Mouse (Mus musculus): ENCODE data around the gene Kcnn1.

DNA sequence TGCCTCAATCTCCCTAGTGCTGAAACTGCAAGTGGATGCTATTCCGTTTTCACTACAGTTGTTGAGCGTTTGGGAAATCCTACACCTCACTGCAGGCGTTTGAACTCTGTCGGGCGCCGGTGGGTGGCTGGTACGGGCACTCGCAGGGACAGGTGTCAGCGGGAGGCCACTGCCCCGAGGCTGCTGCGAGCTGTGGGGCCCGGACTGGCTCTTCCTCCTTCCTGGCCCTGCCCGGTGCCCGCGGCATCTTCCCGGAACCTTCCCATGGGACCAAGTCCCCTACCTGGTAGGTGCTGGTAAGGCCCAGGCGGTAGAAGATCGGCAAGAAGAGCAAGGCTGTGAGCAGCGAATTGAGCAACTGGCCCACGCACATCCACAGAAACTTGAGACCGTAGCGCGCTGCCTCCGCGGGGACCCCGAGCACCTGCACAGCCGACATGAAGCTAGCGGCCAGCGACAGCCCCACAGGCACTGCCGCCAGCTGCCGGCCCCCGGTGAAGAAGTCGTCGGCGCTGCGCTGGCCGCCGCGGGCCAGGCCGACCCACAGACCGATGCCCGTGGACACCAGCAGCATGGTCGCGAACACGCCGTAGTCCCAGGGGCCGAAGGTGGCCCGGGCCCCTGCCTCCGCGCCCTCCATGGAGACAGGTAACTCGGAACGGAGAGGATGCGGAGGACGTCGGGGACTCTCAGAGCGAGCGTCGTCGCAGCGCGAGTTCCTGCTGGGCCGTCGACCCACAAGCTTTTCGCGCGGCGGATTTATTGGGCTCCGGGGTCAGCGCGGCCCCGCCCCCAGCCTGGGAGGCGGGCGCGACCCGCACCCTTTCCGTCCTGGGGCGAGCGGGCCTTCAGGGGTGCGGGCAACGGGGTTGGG, 29.2 kb upstream of the Kcnn1 start, which contains the start of gene Slc5a5:
- TF ChIP-seq CTCF (IDR thresholded peaks at IDR 0.05; ENCODE audit: borderline replicate concordance, insufficient read depth, low read depth, low read length) (no peak), POLR2A (IDR thresholded peaks at IDR 0.05; ENCODE audit: borderline replicate concordance, insufficient read depth, low read length) (no peak)

Measured in cerebellum, adult 2 months (tissue).